Mouse (Mus musculus) brain, embryonic 14.5 days (tissue): Measurements from ENCODE around the gene Olfr689.

ENCODE experiments used
- CTCF ChIP-seq: fragments of 200-500 bp; IDR thresholded peaks from 2 replicates; pipeline ENCODE4 v1.5.1; 2012; ENCODE audit warnings: inconsistent platforms, mild to moderate bottlenecking, moderate library complexity, borderline replicate concordance; ENCODE audit not compliant: insufficient read depth, insufficient read length; ENCODE audit errors: extremely low read depth
- POLR2A ChIP-seq: fragments of 200-500 bp; IDR thresholded peaks from 2 replicates; pipeline ENCODE4 v1.6.1; 2012; ENCODE audit warnings: mild to moderate bottlenecking, inconsistent platforms, borderline replicate concordance; ENCODE audit not compliant: poor library complexity, insufficient read depth, insufficient read length, severe bottlenecking; ENCODE audit errors: extremely low read depth

DNA sequence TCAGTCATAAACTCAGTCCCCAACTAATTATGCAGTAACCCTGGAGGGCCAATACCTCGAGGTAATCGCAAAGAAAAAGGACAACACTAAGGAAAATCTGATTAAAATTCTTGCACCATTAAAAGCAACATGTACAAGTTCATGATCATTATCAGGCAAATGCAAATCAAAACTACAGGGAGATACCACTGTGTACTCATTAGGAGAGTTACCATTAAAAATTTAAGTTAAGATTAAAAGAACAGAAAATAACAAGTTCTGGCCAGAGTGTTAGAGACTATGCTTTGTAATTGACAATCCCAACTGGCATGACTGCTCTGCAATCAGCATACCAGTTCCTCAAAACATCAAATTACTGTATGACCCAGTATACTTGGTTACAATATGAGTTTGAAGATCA lies 31.8 kb downstream of the Olfr689 start:
- TF ChIP-seq POLR2A: no peak
- TF ChIP-seq CTCF: no peak
